Mouse (Mus musculus): Measurements from ENCODE around the gene Sft2d2.

DNA sequence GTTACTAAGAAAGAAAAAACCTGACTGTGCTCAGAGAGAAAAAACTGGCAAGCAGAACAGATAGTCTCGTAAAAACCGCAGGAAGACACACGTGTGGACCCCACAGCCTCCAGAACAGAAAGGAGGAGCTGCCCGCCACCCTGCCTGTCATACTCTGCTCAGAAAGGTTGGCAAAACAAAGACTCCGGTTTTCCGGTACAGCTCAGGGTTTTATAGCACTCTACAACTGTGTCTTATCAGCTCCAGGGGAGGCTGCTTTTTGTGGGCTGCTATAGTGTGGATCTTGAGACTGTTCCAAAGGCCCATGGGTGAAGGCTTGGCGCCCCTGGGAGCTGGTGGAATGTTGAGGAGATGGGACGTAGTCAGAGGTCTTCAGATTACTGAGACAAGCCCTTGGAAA is 43.0 kb downstream of the Sft2d2 start:
- TF ChIP-seq CTCF (IDR thresholded peaks at IDR 0.05; ENCODE audit: extremely low read depth, insufficient read length, insufficient replicate concordance, low read depth, low read length) (no peak), POLR2A (IDR thresholded peaks at IDR 0.05; ENCODE audit: low read depth, low read length) (no peak)

Measured in small intestine, adult 2 months (tissue).